9 mouse cellular contexts compared by ENCODE assay signal in the genomic region with DNA sequence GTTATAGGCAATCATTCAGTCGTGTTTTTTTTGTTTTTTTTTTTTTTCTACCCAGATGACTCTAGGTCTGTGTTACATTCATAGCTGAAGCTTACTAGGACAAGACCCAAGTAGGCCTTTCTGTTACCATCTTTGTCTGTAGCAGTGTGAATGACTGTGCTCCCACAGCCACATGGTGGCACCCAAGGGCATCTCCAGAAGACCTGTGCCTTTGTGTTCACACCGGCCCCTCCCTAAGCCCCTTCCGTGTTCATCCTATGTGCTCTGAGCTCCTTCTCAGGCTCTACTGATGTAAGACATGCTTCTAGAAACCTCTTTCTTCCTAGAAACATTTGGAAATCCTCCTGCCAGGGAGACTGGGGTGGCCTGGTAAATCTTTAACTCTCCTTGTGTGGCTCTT. TPM values are rescaled to one million over a fixed set of nuclear protein-coding genes. Genes with fewer than 3 reads are reported as not detected.
A peak's percentile ranks its signal among the peaks of the same experiment; 100 is the strongest.
DNase-seq lines count a peak whose midpoint lies in the region; ATAC-seq and TF ChIP-seq lines count a peak whose summit lies in the region.
"Had no signal": no experiment of that assay in that cellular context is flagged by ENCODE, and none has a peak within 500 bp of the region (broad histone marks: within the 10 kb centered on the region; RNA-seq: fewer than 3 reads in every experiment).

Gene Gimap8 (plus strand): TSS at position 240 of the 400 bp plus-strand sequence.

- TF ChIP-seq CTCF in gastrocnemius, adult 2 months (IDR thresholded peaks at IDR 0.05), result peak; percentile 61
- TF ChIP-seq CTCF in heart, postnatal 0 days (IDR thresholded peaks at IDR 0.05; ENCODE audit: low read depth), result peak; percentile 63

- peak within 1 kb of the TSS; percentile 75 for H3K27ac ChIP-seq in gastrocnemius, adult 2 months
- H3K27ac ChIP-seq in heart, postnatal 0 days (ENCODE audit: low read depth), result peak within 1 kb of the TSS; percentile 48; the same call in 1 of the 2 replicates
- no peak within 1 kb of the TSS for H3K27ac ChIP-seq in liver, embryonic 12.5 days

- peak within 1 kb of the TSS; percentile 65 for H3K4me3 ChIP-seq in gastrocnemius, adult 2 months
- H3K4me3 ChIP-seq in heart, postnatal 0 days (ENCODE audit: low read depth, low read length), result peak within 1 kb of the TSS; percentile 25
- H3K4me3 ChIP-seq in liver, embryonic 12.5 days, result no peak within 1 kb of the TSS

- H3K36me3 ChIP-seq in heart, postnatal 0 days (replicated peaks; ENCODE audit: control insufficient read depth, insufficient read depth, low read length), result 0 out of 2 replicates have a peak, but pooled peaks cover 5% of the 10 kb centered on the region
- H3K36me3 ChIP-seq in liver, embryonic 12.5 days, result no peaks in the 10 kb centered on the region
- H3K36me3 ChIP-seq: G1E had no signal

- 31% methylated on average over 3 of the region's 3 CpGs for WGBS in heart, postnatal 0 days
- WGBS in liver, embryonic 12.5 days (ENCODE audit: insufficient replicate concordance), result 21% methylated on average over 3 of the region's 3 CpGs

- peak; percentile 70 for ATAC-seq in heart, postnatal 0 days (ENCODE audit: insufficient read depth, low read depth)
- no peak for ATAC-seq in liver, embryonic 12.5 days

- peak; percentile 44 for DNase-seq in gastrocnemius, adult 2 months
- DNase-seq in gastrocnemius, postnatal 4 days (ENCODE audit: low spot score in 2 of 2), result no peak
- no peak for DNase-seq in adrenal gland, postnatal 25 days
- DNase-seq in heart, postnatal 0 days (ENCODE audit: low spot score), result peak; percentile 61
- peak; percentile 68 for DNase-seq in spleen, adult 12 weeks (ENCODE audit: low spot score)
- no peak for DNase-seq in urinary bladder, postnatal 14 days (ENCODE audit: low spot score)
- no peak for DNase-seq in left cerebral cortex, postnatal 36 days (ENCODE audit: low spot score in 2 of 2)

- no peaks in the 10 kb centered on the region; the same call in 1 of the 2 replicates for H3K4me1 ChIP-seq in heart, postnatal 0 days (ENCODE audit: control insufficient read depth, insufficient read depth)
- H3K4me1 ChIP-seq in liver, embryonic 12.5 days, result 0 out of 2 replicates have a peak, but pooled peaks cover 3% of the 10 kb centered on the region

- H3K9me3 ChIP-seq in heart, postnatal 0 days (replicated peaks; ENCODE audit: control insufficient read depth, low read length), result no peaks in the 10 kb centered on the region
- H3K9me3 ChIP-seq in liver, embryonic 12.5 days (replicated peaks), result no peaks in the 10 kb centered on the region
- H3K9me3 ChIP-seq: G1E had no signal

- no peaks in the 10 kb centered on the region for H3K27me3 ChIP-seq in heart, postnatal 0 days (ENCODE audit: control insufficient read depth, insufficient read depth, low read length)
- no peaks in the 10 kb centered on the region for H3K27me3 ChIP-seq in liver, embryonic 12.5 days (replicated peaks)

- no peak for TF ChIP-seq EP300 in heart, postnatal 0 days (IDR thresholded peaks at IDR 0.05; ENCODE audit: low read depth)

- intact Hi-C loops in gastrocnemius, adult 2 months (cut with DNase I), result no loop called here
- intact Hi-C loops in left cerebral cortex, postnatal 36 days (cut with DNase I), result loop anchor here (5.0 kb wide), 1 partner anchor 310 kb away; no protein-coding TSS in a partner anchor

- peak within 1 kb of the TSS; percentile 26; the same call in 1 of the 2 replicates for H3K9ac ChIP-seq in heart, postnatal 0 days (replicated peaks; ENCODE audit: low read depth, low read length)
- H3K9ac ChIP-seq in liver, embryonic 12.5 days, result no peak within 1 kb of the TSS

- H3K4me2 ChIP-seq in heart, postnatal 0 days (ENCODE audit: low read depth, low read length), result peak within 1 kb of the TSS; percentile 49
- peak within 1 kb of the TSS; percentile 13; the same call in 1 of the 2 replicates for H3K4me2 ChIP-seq in liver, embryonic 12.5 days

RNA-seq across cellular contexts. Expression of gene Gimap8, which starts in this region (rescaled TPM):
- 1 to 10 TPM; 2.4 to 3.2 TPM for total RNA-seq in gastrocnemius, adult 2 months (2021)
- 1 to 10 TPM; 5.0 to 7.3 TPM for total RNA-seq in gastrocnemius, postnatal 4 days (2021)
- 9.9 and 13.7 TPM in 2 replicates for total RNA-seq in adrenal gland, postnatal 25 days (2021)
- total RNA-seq in heart, postnatal 0 days (2014; rRNA removed; ENCODE audit: low replicate concordance), result 0.15 and 3.2 TPM in 2 replicates
- polyA plus RNA-seq in heart, postnatal 0 days (2015; fragmentation: Nextera tagmentation; extraction: Ambion mirVana), result 2.6 and 2.7 TPM in 2 replicates
- 0.93 and 1.0 TPM in 2 replicates for polyA plus RNA-seq in liver, embryonic 12.5 days (2016; fragmentation: Nextera tagmentation; extraction: Ambion mirVana)
- total RNA-seq in left cerebral cortex, postnatal 36 days (2021), result under 1 TPM; 0.74 to 0.95 TPM
- polyA plus RNA-seq: G1E had no signal

Comparison
In these comparisons a context has a peak if more than half of its experiments do, and no peak if none do; other contexts are left out.
1. DNase-seq: peak in gastrocnemius, adult 2 months (single experiment), heart, postnatal 0 days (single experiment) and spleen, adult 12 weeks (single experiment); none in gastrocnemius, postnatal 4 days (0 of 2), adrenal gland, postnatal 25 days (single experiment), urinary bladder, postnatal 14 days (single experiment) and left cerebral cortex, postnatal 36 days (0 of 2).